In genomic region chr7:13072293-13072692, GRCm38 (mm10) we compare ENCODE assay signal across 25 mouse cellular contexts. TPM values are rescaled to one million over a fixed set of nuclear protein-coding genes. Genes with fewer than 3 reads are reported as not detected.
DNase-seq lines count a peak whose midpoint lies in the region; ATAC-seq and TF ChIP-seq lines count a peak whose summit lies in the region.
"Had no signal": no experiment of that assay in that cellular context is flagged by ENCODE, and none has a peak within 500 bp of the region (broad histone marks: within the 10 kb centered on the region; RNA-seq: fewer than 3 reads in every experiment).

No protein-coding gene starts in this region.

- no peaks in the 10 kb centered on the region for H3K9me3 ChIP-seq in embryonic facial prominence, embryonic 12.5 days
- H3K9me3 ChIP-seq in embryonic facial prominence, embryonic 10.5 days = 0 out of 2 replicates have a peak, but pooled peaks cover 1% of the 10 kb centered on the region
- H3K9me3 ChIP-seq in ES-Bruce4 (replicated peaks; ENCODE audit: control insufficient read depth, insufficient read depth, low read length, poor library complexity, severe bottlenecking) = no peaks in the 10 kb centered on the region
- no peaks in the 10 kb centered on the region for H3K9me3 ChIP-seq in liver, embryonic 11.5 days (ENCODE audit: control insufficient read depth, low read length)
- H3K9me3 ChIP-seq: embryonic facial prominence, embryonic 15.5 days; forebrain, embryonic 10.5 days; heart, embryonic 12.5 days; hindbrain, embryonic 10.5 days; intestine, embryonic 15.5 days had no signal

- no peak overlapping the region for H3K27ac ChIP-seq in embryonic facial prominence, embryonic 12.5 days
- no peak overlapping the region for H3K27ac ChIP-seq in embryonic facial prominence, embryonic 10.5 days (replicated peaks)
- no peak overlapping the region for H3K27ac ChIP-seq in ES-Bruce4 (ENCODE audit: insufficient read depth, low read length)
- no peak overlapping the region for H3K27ac ChIP-seq in liver, embryonic 11.5 days (ENCODE audit: low read depth, low read length)
- H3K27ac ChIP-seq: embryonic facial prominence, embryonic 15.5 days; forebrain, embryonic 10.5 days; heart, adult 2 months; hindbrain, embryonic 10.5 days; hindbrain, embryonic 14.5 days; intestine, embryonic 15.5 days had no signal

- 56% methylated on average over 5 of the region's 5 CpGs for WGBS in embryonic facial prominence, embryonic 12.5 days
- 61% methylated on average over 5 of the region's 5 CpGs for WGBS in embryonic facial prominence, embryonic 10.5 days
- WGBS in liver, embryonic 11.5 days = 45% methylated on average over 5 of the region's 5 CpGs

- H3K36me3 ChIP-seq in embryonic facial prominence, embryonic 12.5 days = no peaks in the 10 kb centered on the region
- no peaks in the 10 kb centered on the region for H3K36me3 ChIP-seq in embryonic facial prominence, embryonic 10.5 days (replicated peaks)
- H3K36me3 ChIP-seq in ES-Bruce4 (ENCODE audit: control insufficient read depth, insufficient read depth, low read length, poor library complexity, severe bottlenecking) = no peaks in the 10 kb centered on the region
- no peaks in the 10 kb centered on the region for H3K36me3 ChIP-seq in liver, embryonic 11.5 days (ENCODE audit: control insufficient read depth, insufficient read depth, low read length)
- H3K36me3 ChIP-seq: embryonic facial prominence, embryonic 15.5 days; forebrain, embryonic 10.5 days; heart, embryonic 12.5 days; hindbrain, embryonic 10.5 days; intestine, embryonic 15.5 days had no signal

- no peaks in the 10 kb centered on the region for H3K4me1 ChIP-seq in embryonic facial prominence, embryonic 12.5 days
- H3K4me1 ChIP-seq in embryonic facial prominence, embryonic 10.5 days = no peaks in the 10 kb centered on the region
- no peaks in the 10 kb centered on the region for H3K4me1 ChIP-seq in ES-Bruce4 (ENCODE audit: control insufficient read depth, insufficient read depth, low read length)
- H3K4me1 ChIP-seq in liver, embryonic 11.5 days (replicated peaks; ENCODE audit: control insufficient read depth, insufficient read depth, low read length) = no peaks in the 10 kb centered on the region
- H3K4me1 ChIP-seq: embryonic facial prominence, embryonic 15.5 days; forebrain, embryonic 10.5 days; heart, embryonic 12.5 days; hindbrain, embryonic 10.5 days; intestine, embryonic 15.5 days had no signal

- ATAC-seq in embryonic facial prominence, embryonic 12.5 days (ENCODE audit: insufficient number of reproducible peaks, insufficient read depth, low FRiP score, low TSS enrichment) = 0 out of 2 replicates have a peak, but pooled peaks have one; percentile 41
- no peak for ATAC-seq in liver, embryonic 11.5 days (replicated peaks; ENCODE audit: low FRiP score)
- ATAC-seq: activated CD4-positive, CD25-positive, alpha-beta regulatory T cell, adult 4 months; forebrain, embryonic 14.5 days; intestine, embryonic 15.5 days had no signal

- no peak overlapping the region for H3K4me2 ChIP-seq in embryonic facial prominence, embryonic 12.5 days (replicated peaks)
- H3K4me2 ChIP-seq in liver, embryonic 11.5 days = no peak overlapping the region
- H3K4me2 ChIP-seq: embryonic facial prominence, embryonic 15.5 days; heart, embryonic 12.5 days; hindbrain, embryonic 14.5 days; intestine, embryonic 15.5 days had no signal

- TF ChIP-seq EP300 in ES-Bruce4 (IDR thresholded peaks at IDR 0.05; ENCODE audit: insufficient read depth, low read depth, low read length) = no peak

- no peak for DNase-seq in embryonic facial prominence, embryonic 10.5 days (ENCODE audit: low spot score)
- DNase-seq in 3T3-L1 (ENCODE audit: low read depth, low spot score) = peak; percentile 47
- peak; percentile 35 for DNase-seq in R1 (ENCODE audit: low read depth, low spot score)
- no peak for DNase-seq in neural tube, embryonic 10.5 days (ENCODE audit: extremely low spot score, low spot score)
- DNase-seq in liver, embryonic 11.5 days (ENCODE audit: low spot score) = no peak
- DNase-seq: adrenal gland, adult 2 months; adrenal gland, postnatal 25 days; cerebellum, adult 18-20 months; cerebellum, adult 9-11 months; cerebellum, postnatal 36 days; gastrocnemius, postnatal 10 days; heart, adult 2 months had no signal

- H3K4me3 ChIP-seq in embryonic facial prominence, embryonic 12.5 days = no peak overlapping the region
- no peak overlapping the region for H3K4me3 ChIP-seq in embryonic facial prominence, embryonic 10.5 days
- no peak overlapping the region for H3K4me3 ChIP-seq in ES-Bruce4 (ENCODE audit: low read depth, low read length)
- no peak overlapping the region for H3K4me3 ChIP-seq in liver, embryonic 11.5 days (ENCODE audit: low read depth, low read length)
- H3K4me3 ChIP-seq: embryonic facial prominence, embryonic 15.5 days; erythroblast, embryonic 14.5 days; forebrain, embryonic 10.5 days; heart, adult 2 months; heart, embryonic 12.5 days; hindbrain, embryonic 10.5 days; intestine, embryonic 15.5 days had no signal

- H3K9ac ChIP-seq in embryonic facial prominence, embryonic 12.5 days = no peak overlapping the region
- H3K9ac ChIP-seq in ES-Bruce4 (ENCODE audit: low read depth, poor library complexity, severe bottlenecking) = no peak overlapping the region
- no peak overlapping the region for H3K9ac ChIP-seq in liver, embryonic 11.5 days (ENCODE audit: low read depth, low read length)
- H3K9ac ChIP-seq: embryonic facial prominence, embryonic 15.5 days; heart, embryonic 12.5 days; hindbrain, embryonic 14.5 days; intestine, embryonic 15.5 days had no signal

- no peak for TF ChIP-seq POLR2A in ES-Bruce4 (IDR thresholded peaks at IDR 0.05; ENCODE audit: insufficient read depth, low read length)

- H3K27me3 ChIP-seq in embryonic facial prominence, embryonic 12.5 days = no peaks in the 10 kb centered on the region
- H3K27me3 ChIP-seq in embryonic facial prominence, embryonic 10.5 days (replicated peaks; ENCODE audit: low read depth, poor library complexity, severe bottlenecking) = no peaks in the 10 kb centered on the region
- no peaks in the 10 kb centered on the region for H3K27me3 ChIP-seq in ES-Bruce4 (ENCODE audit: control insufficient read depth, insufficient read depth, low read length, poor library complexity, severe bottlenecking)
- H3K27me3 ChIP-seq in liver, embryonic 11.5 days (replicated peaks; ENCODE audit: control insufficient read depth, insufficient read depth, low read length) = no peaks in the 10 kb centered on the region
- H3K27me3 ChIP-seq: embryonic facial prominence, embryonic 15.5 days; heart, embryonic 12.5 days; intestine, embryonic 15.5 days had no signal

- peak; percentile 4 for TF ChIP-seq CTCF in ES-Bruce4 (IDR thresholded peaks at IDR 0.05; ENCODE audit: low read depth, low read length)

RNA-seq across cellular contexts. Expression of gene Mzf1, which starts 17.7 kb away (rescaled TPM):
- 3.8 TPM in 2 replicates for polyA plus RNA-seq in embryonic facial prominence, embryonic 12.5 days (2016; fragmentation: Nextera tagmentation; extraction: Ambion mirVana)
- polyA plus RNA-seq in embryonic facial prominence, embryonic 10.5 days (2016; fragmentation: Nextera tagmentation; extraction: Ambion mirVana) = 2.4 and 2.8 TPM in 2 replicates
- polyA plus RNA-seq in ES-Bruce4 (2011; ENCODE audit: insufficient read depth, insufficient read length, low read depth, missing spikeins) = 0.90 and 0.93 TPM in 2 replicates
- 1.6 and 1.9 TPM in 2 replicates for polyA plus RNA-seq in liver, embryonic 11.5 days (2014; fragmentation: Nextera tagmentation; extraction: Ambion mirVana)

RNA-seq across cellular contexts. Expression of gene Vmn1r85, which starts 22.7 kb away (rescaled TPM):
- polyA plus RNA-seq in embryonic facial prominence, embryonic 12.5 days (2016; fragmentation: Nextera tagmentation; extraction: Ambion mirVana) = not detected in 2 replicates
- polyA plus RNA-seq in embryonic facial prominence, embryonic 10.5 days (2016; fragmentation: Nextera tagmentation; extraction: Ambion mirVana) = not detected in 2 replicates
- polyA plus RNA-seq in ES-Bruce4 (2011; ENCODE audit: insufficient read depth, insufficient read length, low read depth, missing spikeins) = 0.22 and 0.24 TPM in 2 replicates
- not detected in 2 replicates for polyA plus RNA-seq in liver, embryonic 11.5 days (2014; fragmentation: Nextera tagmentation; extraction: Ambion mirVana)
- polyA plus RNA-seq: adrenal gland, adult 2 months; embryonic facial prominence, embryonic 15.5 days; erythroblast, embryonic 14.5 days; forebrain, embryonic 10.5 days; heart, adult 2 months; heart, embryonic 12.5 days; heart, embryonic 16.5 days; hindbrain, embryonic 10.5 days; intestine, embryonic 15.5 days had no signal

RNA-seq across cellular contexts. Expression of gene Ube2m, which starts 34.2 kb away (rescaled TPM):
- polyA plus RNA-seq in embryonic facial prominence, embryonic 12.5 days (2016; fragmentation: Nextera tagmentation; extraction: Ambion mirVana) = 166 and 183 TPM in 2 replicates
- 157 and 159 TPM in 2 replicates for polyA plus RNA-seq in embryonic facial prominence, embryonic 10.5 days (2016; fragmentation: Nextera tagmentation; extraction: Ambion mirVana)
- polyA plus RNA-seq in ES-Bruce4 (2011; ENCODE audit: insufficient read depth, insufficient read length, low read depth, missing spikeins) = 195 and 239 TPM in 2 replicates
- polyA plus RNA-seq in liver, embryonic 11.5 days (2014; fragmentation: Nextera tagmentation; extraction: Ambion mirVana) = 178 and 183 TPM in 2 replicates

RNA-seq across cellular contexts. Expression of gene Chmp2a, which starts 37.7 kb away (rescaled TPM):
- polyA plus RNA-seq in embryonic facial prominence, embryonic 12.5 days (2016; fragmentation: Nextera tagmentation; extraction: Ambion mirVana) = 121 and 127 TPM in 2 replicates
- 89.1 and 93.0 TPM in 2 replicates for polyA plus RNA-seq in embryonic facial prominence, embryonic 10.5 days (2016; fragmentation: Nextera tagmentation; extraction: Ambion mirVana)
- 153 and 159 TPM in 2 replicates for polyA plus RNA-seq in ES-Bruce4 (2011; ENCODE audit: insufficient read depth, insufficient read length, low read depth, missing spikeins)
- 134 and 142 TPM in 2 replicates for polyA plus RNA-seq in liver, embryonic 11.5 days (2014; fragmentation: Nextera tagmentation; extraction: Ambion mirVana)

RNA-seq across cellular contexts. Expression of gene Vmn1r86, which starts 47.4 kb away (rescaled TPM):
- polyA plus RNA-seq in embryonic facial prominence, embryonic 12.5 days (2016; fragmentation: Nextera tagmentation; extraction: Ambion mirVana) = not detected in 2 replicates
- not detected in 2 replicates for polyA plus RNA-seq in embryonic facial prominence, embryonic 10.5 days (2016; fragmentation: Nextera tagmentation; extraction: Ambion mirVana)
- polyA plus RNA-seq in ES-Bruce4 (2011; ENCODE audit: insufficient read depth, insufficient read length, low read depth, missing spikeins) = not detected in 2 replicates
- polyA plus RNA-seq in liver, embryonic 11.5 days (2014; fragmentation: Nextera tagmentation; extraction: Ambion mirVana) = not detected in 2 replicates
- polyA plus RNA-seq: activated CD4-positive, CD25-positive, alpha-beta regulatory T cell, adult 4 months; adrenal gland, adult 2 months; embryonic facial prominence, embryonic 15.5 days; erythroblast, embryonic 14.5 days; forebrain, embryonic 10.5 days; forebrain, embryonic 14.5 days; frontal cortex, adult 2 months; heart, adult 2 months; heart, embryonic 12.5 days; heart, embryonic 16.5 days; hindbrain, embryonic 10.5 days; hindbrain, embryonic 14.5 days; intestine, embryonic 15.5 days had no signal

Comparison
In these comparisons a context has a peak if more than half of its experiments do, and no peak if none do; other contexts are left out.
1. DNase-seq: peak in 3T3-L1 (single experiment) and R1 (single experiment); none in embryonic facial prominence, embryonic 10.5 days (single experiment), neural tube, embryonic 10.5 days (single experiment) and liver, embryonic 11.5 days (single experiment).